Mouse (Mus musculus) ES-E14 (cell line): ENCODE results near the gene Cs. TPM values are rescaled to one million over a fixed set of nuclear protein-coding genes. Genes with fewer than 3 reads are reported as not detected.

ENCODE experiments used
- DNase-seq: peaks from one replicate; pipeline ENCODE4 v3.0.0-alpha.2; 2013; ENCODE audit warnings: low read depth, low spot score
- H3K27ac ChIP-seq: 2 replicates; pipeline ENCODE4 v1.5.1; 2012; ENCODE audit warnings: low read depth, mild to moderate bottlenecking, low read length, moderate library complexity, mixed read lengths; ENCODE audit not compliant: poor library complexity, insufficient read depth, severe bottlenecking
- H3K36me3 ChIP-seq: 2 replicates; pipeline ENCODE4 v1.6.1; 2012; ENCODE audit warnings: mild to moderate bottlenecking, low read length, moderate library complexity, mixed read lengths; ENCODE audit not compliant: control insufficient read depth, poor library complexity, insufficient read depth, severe bottlenecking
- H3K4me1 ChIP-seq, 2 experiments: fragments of 150-350 bp in 1 of 2; sonication (generic) in 1 of 2; 2 replicates each; pipeline ENCODE4 v1.6.1; 2012; ENCODE audit warnings: low read length in 2 of 2, mild to moderate bottlenecking in 1 of 2, mixed read lengths in 1 of 2; ENCODE audit not compliant: control insufficient read depth in 2 of 2, insufficient read depth in 2 of 2, poor library complexity in 1 of 2
- H3K4me3 ChIP-seq, 2 experiments: fragments of 150-350 bp in 1 of 2; sonication (generic) in 1 of 2; 2 replicates each; pipeline ENCODE4 v1.5.1; 2012; ENCODE audit warnings: low read length in 2 of 2, low read depth in 1 of 2, mild to moderate bottlenecking in 1 of 2, mixed read lengths in 1 of 2; ENCODE audit not compliant: insufficient read depth in 1 of 2, poor library complexity in 1 of 2, severe bottlenecking in 1 of 2
- H3K9ac ChIP-seq: 2 replicates; pipeline ENCODE4 v1.6.1; 2012; ENCODE audit warnings: low read depth, mild to moderate bottlenecking, low read length, mixed read lengths; ENCODE audit not compliant: poor library complexity, insufficient read depth, severe bottlenecking
- H3K9me3 ChIP-seq: fragments of 150-350 bp; sonication (generic); 2 replicates; pipeline ENCODE4 v1.6.1; 2012; ENCODE audit warnings: low read depth, mild to moderate bottlenecking, low read length; ENCODE audit not compliant: control insufficient read depth, insufficient read depth
- CHD2 ChIP-seq: IDR thresholded peaks from 2 replicates; pipeline ENCODE4 v1.6.1; 2014; ENCODE audit warnings: mild to moderate bottlenecking, low read depth, low read length, inconsistent platforms
- HCFC1 ChIP-seq: IDR thresholded peaks from 2 replicates; pipeline ENCODE4 v1.6.1; 2012; ENCODE audit warnings: low read length, inconsistent platforms, borderline replicate concordance; ENCODE audit not compliant: insufficient read depth
- MAFK ChIP-seq: IDR thresholded peaks from 2 replicates; pipeline ENCODE4 v1.6.1; 2014; ENCODE audit warnings: mild to moderate bottlenecking, low read depth, low read length, inconsistent platforms; ENCODE audit not compliant: insufficient read depth
- ZC3H11A ChIP-seq: IDR thresholded peaks from 2 replicates; pipeline ENCODE4 v1.6.1; 2012; ENCODE audit warnings: low read depth, mild to moderate bottlenecking, inconsistent platforms, low read length, borderline replicate concordance
- ZNF384 ChIP-seq: IDR thresholded peaks from 2 replicates; pipeline ENCODE4 v1.6.1; 2012; ENCODE audit warnings: low read depth, low read length, inconsistent platforms
- in situ Hi-C, 2 experiments: fragments of 600-800 bp; cut with MboI; formaldehyde crosslinking; loops; one replicate each; pipeline ENCODE4 v1.15.1; 2025; ENCODE audit warnings: low sequenced_read_pairs in 2 of 2, inconsistent platforms in 1 of 2; ENCODE audit not compliant: unreplicated experiment in 2 of 2
- total RNA-seq: library from RNA; depleted of rRNA; stranded (reverse); fragments of 300-350 nt; gene quantifications from 2 replicates; pipeline ENCODE4 v1.2.3, GENCODE M21; 2012

Cs gene
- total RNA-seq, 1 experiment, result 143 TPM

DNA sequence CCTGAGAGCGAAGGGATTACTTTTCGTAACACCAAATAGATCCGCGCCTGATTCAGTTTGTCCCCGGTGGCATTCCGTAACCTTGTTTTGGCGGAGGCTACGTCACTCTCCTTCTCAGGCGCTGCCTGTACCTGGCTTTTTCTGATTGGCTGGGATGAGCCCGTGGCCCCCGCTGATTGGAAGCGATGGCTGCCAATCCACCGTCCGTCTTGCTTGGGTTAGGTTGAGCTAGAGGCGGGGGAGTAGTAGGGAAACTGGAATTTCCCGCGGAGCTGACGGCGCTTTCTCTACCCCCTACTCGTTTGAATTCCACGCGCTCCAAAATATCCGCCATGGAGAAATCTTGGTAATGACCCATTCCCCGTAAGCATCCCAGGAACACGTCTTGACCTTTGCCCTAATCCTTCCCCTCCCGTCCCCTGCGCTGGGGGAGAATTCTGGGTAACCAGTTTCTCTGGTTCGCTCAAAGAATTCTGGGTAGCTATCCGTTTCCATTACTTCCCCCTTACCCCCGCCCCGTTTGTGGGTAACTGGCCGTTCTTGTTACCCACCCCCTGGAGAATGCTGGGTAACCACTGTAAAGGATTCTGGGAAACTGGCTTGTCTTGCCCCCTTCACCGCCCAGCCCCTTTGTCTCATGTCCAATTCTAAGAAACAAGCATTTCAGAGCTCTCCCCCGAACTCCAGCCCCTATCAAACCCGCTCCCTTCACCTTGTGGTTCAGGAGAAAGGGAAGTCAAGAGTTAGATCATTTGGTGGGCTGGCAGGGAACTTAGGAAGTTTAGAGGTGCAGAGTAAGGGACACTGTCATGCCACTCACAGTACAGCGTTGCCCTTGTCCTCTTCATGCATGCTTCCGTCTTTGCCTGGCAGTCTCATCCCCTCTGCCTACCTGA lies 34.2 kb upstream of the Cs start, which contains the start of gene Pan2:
Gene Pan2 (plus strand): TSS at position 210 of the 896 bp plus-strand sequence.
- H3K27ac ChIP-seq, result peak within 1 kb of the TSS; percentile 94
- H3K36me3 ChIP-seq, result peaks cover 5% of the 10 kb centered on the region; the same call in 1 of the 2 replicates
- H3K4me3 ChIP-seq, result peak within 1 kb of the TSS; percentile 87 to 89
- peak within 1 kb of the TSS; percentile 98 for H3K9ac ChIP-seq
- peak; percentile 98 for DNase-seq
- H3K9me3 ChIP-seq, result no peaks in the 10 kb centered on the region
- TF ChIP-seq MAFK, result no peak
- peak; percentile 92 for TF ChIP-seq CHD2
- TF ChIP-seq HCFC1, result peak; percentile 66; the same call in 1 of the 2 replicates
- TF ChIP-seq ZNF384, result no peak
- TF ChIP-seq ZC3H11A, result no peak
- in situ Hi-C loops, result no loop called here
- H3K4me1 ChIP-seq, result peaks cover 0 to 6% of the 10 kb centered on the region in 2 experiments; a peak in 1 of 4 replicates

GRCm38 (mm10) chr10:128309654-128310053 lies 27.9 kb upstream of the Cs start:
- no peak for DNase-seq
- no peak overlapping the region for H3K27ac ChIP-seq
- H3K4me3 ChIP-seq, result no peak overlapping the region
- H3K4me1 ChIP-seq, result peaks cover 3 to 4% of the 10 kb centered on the region in 2 experiments; a peak in 1 of 4 replicates
- in situ Hi-C loops, result no loop called here
- H3K9ac ChIP-seq, result no peak overlapping the region
- TF ChIP-seq MAFK, result no peak
- no peak for TF ChIP-seq CHD2
- no peak for TF ChIP-seq HCFC1
- TF ChIP-seq ZNF384, result no peak
- TF ChIP-seq ZC3H11A, result no peak
- H3K9me3 ChIP-seq, result no peaks in the 10 kb centered on the region
- H3K36me3 ChIP-seq, result peaks cover 34% of the 10 kb centered on the region

GRCm38 (mm10) chr10:128310177-128310576 lies 27.4 kb upstream of the Cs start:
- H3K9ac ChIP-seq, result no peak overlapping the region
- DNase-seq, result no peak
- H3K9me3 ChIP-seq, result no peaks in the 10 kb centered on the region
- in situ Hi-C loops, result no loop called here
- no peak overlapping the region for H3K27ac ChIP-seq
- TF ChIP-seq MAFK, result no peak
- no peak for TF ChIP-seq ZC3H11A
- TF ChIP-seq CHD2, result no peak
- no peak for TF ChIP-seq ZNF384
- TF ChIP-seq HCFC1, result no peak
- no peak overlapping the region for H3K4me3 ChIP-seq
- peaks cover 3 to 4% of the 10 kb centered on the region in 2 experiments; a peak in 1 of 4 replicates for H3K4me1 ChIP-seq
- H3K36me3 ChIP-seq, result peaks cover 39% of the 10 kb centered on the region

GRCm38 (mm10) chr10:128310902-128311301 lies 26.6 kb upstream of the Cs start:
- no peak overlapping the region for H3K27ac ChIP-seq
- in situ Hi-C loops, result no loop called here
- peaks cover 45% of the 10 kb centered on the region for H3K36me3 ChIP-seq
- peaks cover 3 to 4% of the 10 kb centered on the region in 2 experiments; a peak in 1 of 4 replicates for H3K4me1 ChIP-seq
- no peak overlapping the region for H3K9ac ChIP-seq
- no peak for TF ChIP-seq HCFC1
- TF ChIP-seq CHD2, result no peak
- TF ChIP-seq ZNF384, result no peak
- no peak for TF ChIP-seq MAFK
- TF ChIP-seq ZC3H11A, result no peak
- no peak overlapping the region for H3K4me3 ChIP-seq
- DNase-seq, result no peak
- no peaks in the 10 kb centered on the region for H3K9me3 ChIP-seq
